Mouse (Mus musculus): ENCODE measurements at regions not wholly inside any gene's neighbourhood (a gene's known extent, or its start where the extent isn't known, plus 50 kb on each side); places are given as distances from the start of the nearest gene placed in this dataset.

GRCm38 (mm10) chr4:47724331-47725004 lies 250.0 kb downstream of the Sec61b start:
- in situ Hi-C loops (cut with MboI, MseI), result loop anchor here (25.0 kb wide), 1 partner anchor 813 kb away; the partner anchor contains the start of gene Msantd3

DNA sequence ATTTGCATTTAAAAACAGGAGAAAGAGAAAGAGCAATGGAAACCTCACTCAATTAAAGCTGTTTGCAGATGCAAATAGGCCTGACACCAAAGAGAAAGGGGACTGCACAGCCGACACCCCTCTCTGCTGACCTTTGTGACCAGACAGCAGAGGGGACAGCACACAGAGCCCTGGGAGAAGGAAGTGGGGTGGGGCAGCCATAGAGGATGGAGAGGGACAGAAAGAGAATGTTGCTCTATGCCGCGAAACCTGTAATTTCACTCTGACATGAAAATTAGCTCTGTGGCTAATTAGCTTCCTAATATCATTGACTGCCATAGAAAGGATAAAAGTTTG lies 250.5 kb downstream of the Sec61b start:
- in situ Hi-C loops (cut with MboI, MseI), result no loop called here

DNA sequence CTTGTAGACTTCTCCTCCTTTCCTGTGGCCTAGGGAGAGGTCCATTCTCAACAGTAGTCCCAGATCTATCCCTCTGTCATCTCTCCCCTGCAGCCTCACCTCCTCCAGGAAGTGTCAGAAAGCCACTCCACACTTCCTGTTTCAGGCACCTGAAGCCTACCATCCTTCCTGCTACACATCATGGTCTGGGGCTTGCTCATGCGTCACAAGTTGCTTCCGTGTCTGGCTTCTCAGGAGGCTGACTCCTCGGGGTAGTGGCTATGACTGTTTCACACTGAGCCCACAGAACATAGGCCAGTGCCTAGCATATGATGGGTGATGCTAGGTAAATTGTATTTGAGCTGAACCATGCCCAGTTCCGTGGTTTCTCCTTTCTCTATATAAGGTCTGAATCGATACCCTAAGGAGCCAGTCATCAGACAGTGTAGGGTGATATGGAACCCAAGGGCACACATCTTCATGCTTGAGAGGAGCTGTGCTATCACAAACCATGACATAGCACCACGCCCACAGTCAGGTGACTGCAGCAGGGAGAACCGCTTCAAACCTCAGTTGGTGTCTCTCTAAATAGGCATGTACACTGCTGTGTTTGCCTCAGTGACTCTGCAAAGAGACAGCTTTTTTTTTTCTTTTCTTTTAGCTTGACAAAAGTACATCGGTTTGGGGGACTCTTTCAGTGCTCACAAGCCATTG lies 272.2 kb downstream of the Sec61b start:
- in situ Hi-C loops (cut with MboI, MseI), result no loop called here

- in situ Hi-C loops (cut with MboI, MseI), result no loop called here
Observed at GRCm38 (mm10) chr4:47772230-47772920, 272.6 kb upstream of the Nr4a3 start.

- in situ Hi-C loops (cut with MboI, MseI), result no loop called here
Observed at GRCm38 (mm10) chr4:47774664-47775063, 270.3 kb upstream of the Nr4a3 start.

- in situ Hi-C loops (cut with MboI, MseI), result no loop called here
Observed at GRCm38 (mm10) chr4:47781039-47781438, 263.9 kb upstream of the Nr4a3 start.

DNA sequence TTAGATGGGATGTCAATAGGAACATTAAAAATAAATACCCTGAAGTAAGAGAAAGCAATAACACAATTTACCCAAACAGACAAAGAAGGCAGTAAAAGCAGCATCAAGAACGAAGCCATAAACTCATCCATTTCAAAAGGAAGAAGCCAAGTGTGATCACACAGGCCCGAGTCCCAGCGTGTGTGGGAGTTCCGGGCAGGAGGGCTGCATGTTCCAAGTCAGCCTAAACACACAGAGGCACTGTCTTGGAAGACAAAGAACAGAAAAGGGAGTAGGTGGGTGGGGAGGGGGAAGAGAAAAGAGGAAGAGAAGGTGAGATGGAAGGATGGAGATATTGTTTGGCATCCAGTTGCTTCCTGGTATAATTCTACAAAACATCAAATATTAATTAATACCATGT lies 248.0 kb upstream of the Nr4a3 start:
- in situ Hi-C loops (cut with MboI, MseI), result no loop called here

- in situ Hi-C loops (cut with MboI, MseI), result no loop called here
Observed at GRCm38 (mm10) chr4:47799165-47799564, 245.8 kb upstream of the Nr4a3 start.

- in situ Hi-C loops (cut with MboI, MseI), result no loop called here
Observed at GRCm38 (mm10) chr4:47803111-47803510, 241.8 kb upstream of the Nr4a3 start.

DNA sequence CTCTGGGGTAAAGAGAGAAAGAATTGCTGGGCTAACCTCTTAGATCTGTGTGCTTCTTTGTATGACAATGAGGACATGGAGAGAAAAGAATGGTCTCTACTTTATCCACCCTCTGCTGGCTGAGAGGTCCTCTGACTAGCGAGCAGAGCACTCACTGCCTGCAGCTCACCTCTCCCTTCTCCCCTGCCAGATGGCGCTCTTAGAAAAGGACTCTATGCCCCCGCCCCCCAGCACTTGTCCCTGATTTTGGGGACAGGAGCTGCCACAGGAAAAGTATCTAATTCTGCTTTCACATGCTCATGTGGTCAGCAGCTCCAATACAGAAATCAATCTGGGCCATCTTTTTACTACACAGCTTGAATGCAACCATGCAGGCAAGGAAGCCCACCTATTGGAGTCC lies 237.1 kb upstream of the Nr4a3 start:
- in situ Hi-C loops (cut with MboI, MseI), result no loop called here

- in situ Hi-C loops (cut with MboI, MseI), result loop anchor here (10.0 kb wide), 1 partner anchor 741 kb away; no protein-coding TSS in a partner anchor
Observed at GRCm38 (mm10) chr4:47814030-47814429, 230.9 kb upstream of the Nr4a3 start.

DNA sequence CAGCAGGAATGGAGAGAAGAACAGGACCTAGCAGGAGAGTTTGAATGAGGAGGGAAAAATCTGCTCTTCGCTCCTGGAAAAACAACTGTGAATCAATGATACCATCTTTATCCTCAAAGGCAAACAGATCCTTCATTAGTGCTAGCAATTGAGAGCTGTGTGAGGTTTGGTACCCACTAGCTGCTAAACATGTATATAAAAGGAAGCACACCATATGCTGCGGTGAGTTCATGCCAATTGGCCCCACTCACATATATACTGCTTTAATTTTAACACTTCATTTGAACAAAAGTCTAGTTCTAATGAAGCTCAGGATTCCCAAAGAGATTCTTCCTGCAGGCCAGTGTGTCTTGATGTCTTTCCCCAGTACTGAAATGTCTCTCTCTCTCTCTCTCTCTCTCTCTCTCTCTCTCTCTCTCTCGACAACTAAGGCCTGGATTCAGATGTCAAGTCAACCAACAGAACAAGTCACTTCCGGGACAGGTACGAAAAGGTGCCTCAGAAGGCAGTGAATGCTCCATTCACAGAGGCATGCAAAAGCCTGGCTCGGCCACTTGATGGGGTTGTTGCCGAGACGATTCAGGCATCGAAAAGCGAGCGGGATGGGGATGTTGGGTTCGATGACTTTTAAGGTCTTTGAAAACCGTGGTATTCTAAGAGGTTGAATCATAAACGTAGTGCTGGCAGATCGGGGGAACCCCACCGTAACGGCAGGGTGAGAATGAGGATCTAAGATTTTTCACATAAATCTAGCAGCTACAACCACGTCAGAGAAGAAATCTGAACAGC lies 226.4 kb upstream of the Nr4a3 start:
- in situ Hi-C loops (cut with MboI, MseI), result loop anchor here (10.0 kb wide), 1 partner anchor 736 kb away; no protein-coding TSS in a partner anchor

DNA sequence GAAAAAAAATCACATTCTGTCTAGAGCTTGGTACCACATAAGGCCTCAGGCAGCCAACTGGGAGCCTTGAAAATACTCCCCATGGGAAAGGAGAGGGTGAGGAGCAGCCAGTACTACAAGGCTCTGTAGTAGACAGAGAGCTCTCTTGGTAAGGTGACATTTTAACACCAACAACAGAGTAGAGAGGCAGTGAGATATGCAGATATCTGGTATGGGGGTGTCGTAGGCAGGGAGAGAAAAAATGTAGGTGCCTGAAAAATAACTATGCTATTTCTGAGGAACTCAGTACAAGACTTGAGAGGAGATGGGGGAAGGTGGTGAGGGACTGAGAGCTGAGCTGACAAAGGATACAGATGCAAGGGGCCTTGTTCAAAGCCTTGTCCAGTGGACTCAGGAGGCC lies 224.4 kb upstream of the Nr4a3 start:
- in situ Hi-C loops (cut with MboI, MseI), result no loop called here

DNA sequence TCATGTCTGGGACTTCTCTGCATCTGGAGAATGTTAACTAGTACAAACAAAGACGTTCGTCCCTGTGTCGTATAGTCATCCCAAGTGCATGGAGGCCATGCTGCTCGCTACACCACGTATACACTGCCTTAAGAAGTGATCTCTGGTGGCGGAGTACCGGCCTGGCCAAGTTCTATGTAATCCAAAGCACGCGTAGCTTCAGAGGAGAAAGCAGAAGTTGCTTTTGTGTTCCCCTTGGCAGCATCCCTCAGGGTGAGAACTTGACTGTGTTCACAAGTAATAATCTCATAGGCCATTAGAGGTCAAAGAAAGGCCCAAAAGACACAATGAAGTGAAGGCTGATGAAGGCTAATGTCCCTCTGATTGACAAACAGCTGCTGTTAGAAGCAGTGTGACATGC lies 221.7 kb upstream of the Nr4a3 start:
- in situ Hi-C loops (cut with MboI, MseI), result no loop called here

DNA sequence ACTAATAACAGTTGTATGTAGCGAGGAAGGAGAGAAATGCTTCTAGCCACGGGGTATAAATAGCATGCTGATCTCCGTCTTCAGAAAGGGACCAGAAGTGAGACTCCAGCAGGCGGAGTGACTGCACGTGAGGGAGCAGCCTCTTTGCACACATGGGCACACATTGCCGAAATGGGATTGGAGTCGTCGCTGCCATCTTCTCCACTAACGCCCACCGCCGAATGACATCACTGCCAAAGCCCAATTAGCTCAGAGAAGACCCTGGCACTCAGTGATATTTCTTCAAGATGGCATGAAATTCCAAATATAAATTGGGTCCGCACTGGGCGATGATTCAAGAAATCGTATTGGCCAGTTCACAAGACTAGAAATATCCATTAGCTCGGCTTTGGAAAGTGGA lies 220.9 kb upstream of the Nr4a3 start:
- in situ Hi-C loops (cut with MboI, MseI), result no loop called here

DNA sequence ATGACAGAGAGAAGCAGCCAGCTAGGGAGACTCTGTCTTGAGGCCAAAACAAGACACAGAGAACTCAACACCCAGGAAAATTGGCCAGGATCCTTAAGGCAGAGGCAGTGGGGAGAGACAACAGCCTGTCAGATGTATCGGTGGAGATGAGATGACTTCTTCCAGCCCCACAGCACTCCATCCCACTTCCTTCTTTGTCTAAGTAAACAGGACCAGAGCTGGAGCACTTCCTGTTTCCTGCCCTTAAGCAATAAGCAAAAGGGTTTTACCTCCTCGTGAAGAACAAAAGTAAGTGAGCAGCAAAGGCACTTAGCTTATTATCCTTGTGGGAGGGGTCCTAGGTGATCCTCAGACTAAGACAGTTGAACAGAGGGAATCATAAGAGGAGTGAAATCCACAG lies 212.0 kb upstream of the Nr4a3 start:
- in situ Hi-C loops (cut with MboI, MseI), result no loop called here

DNA sequence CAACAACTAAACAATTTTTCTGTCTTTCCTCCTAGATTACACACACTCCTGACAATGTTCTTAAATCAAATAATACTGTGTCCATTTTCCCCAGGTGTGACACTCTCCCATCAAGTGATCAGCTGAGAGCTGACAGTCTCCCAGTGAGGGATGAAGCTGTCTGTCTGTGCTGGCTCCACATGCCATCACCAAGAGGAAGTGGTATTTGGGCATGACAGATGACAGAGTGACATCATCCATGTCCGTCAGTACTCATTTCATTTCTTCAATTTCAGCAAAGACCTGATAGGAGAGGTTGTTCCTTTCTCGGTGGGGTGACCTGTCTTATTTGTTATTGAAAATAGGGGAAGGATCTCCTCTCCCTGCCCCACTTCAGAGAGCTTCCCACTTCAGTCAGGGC lies 206.5 kb upstream of the Nr4a3 start:
- in situ Hi-C loops (cut with MboI, MseI), result no loop called here

GRCm38 (mm10) chr4:47842128-47842656 lies 202.8 kb upstream of the Nr4a3 start:
- in situ Hi-C loops (cut with MboI, MseI), result no loop called here

DNA sequence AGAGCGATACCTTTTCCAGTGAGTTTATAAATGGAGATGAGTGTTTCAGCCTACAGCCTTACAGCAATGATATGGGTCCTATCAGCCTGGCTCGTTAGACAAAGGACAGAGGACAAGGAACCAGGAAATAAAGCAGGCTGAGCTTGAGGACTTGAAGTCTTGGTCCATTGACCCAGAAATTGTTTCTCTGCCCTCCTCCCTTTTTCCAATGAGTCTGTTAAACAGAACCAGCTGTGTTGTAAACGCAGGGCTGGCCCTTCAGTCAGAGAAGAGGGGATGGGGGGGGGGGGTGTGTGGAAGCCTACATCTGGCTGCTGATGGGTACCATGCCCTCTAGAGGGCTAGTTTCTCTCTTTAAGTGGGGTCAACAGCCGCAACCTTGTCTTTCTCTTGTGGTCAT lies 199.7 kb upstream of the Nr4a3 start:
- in situ Hi-C loops (cut with MboI, MseI), result no loop called here

GRCm38 (mm10) chr4:47846389-47847318 lies 198.3 kb upstream of the Nr4a3 start:
- in situ Hi-C loops (cut with MboI, MseI), result no loop called here

GRCm38 (mm10) chr4:47861151-47861550 lies 183.8 kb upstream of the Nr4a3 start:
- in situ Hi-C loops (cut with MboI, MseI), result no loop called here
